Mouse (Mus musculus) bone marrow, adult 2 months (tissue): ENCODE results near the gene Dppa5a. TPM values are rescaled to one million over a fixed set of nuclear protein-coding genes. Genes with fewer than 3 reads are reported as not detected.
"Not testable (repeated sequence)": the region's sequence is repeated elsewhere in the genome, so short reads cannot be mapped to it uniquely, and the experiment has no call there.

Experiments
- H3K27ac ChIP-seq: fragments of 200-500 bp; 2 replicates; pipeline ENCODE4 v1.5.1; 2012; ENCODE audit warnings: low read depth, mild to moderate bottlenecking, control low read depth, inconsistent platforms, low read length; ENCODE audit not compliant: control insufficient read depth, poor library complexity, insufficient read depth
- H3K4me1 ChIP-seq: fragments of 200-500 bp; 2 replicates; pipeline ENCODE4 v1.6.1; 2011; ENCODE audit warnings: low read length; ENCODE audit not compliant: control insufficient read depth, insufficient read depth
- H3K4me3 ChIP-seq: fragments of 200-500 bp; replicated peaks from 2 replicates; pipeline ENCODE3; 2011; ENCODE audit warnings: mild to moderate bottlenecking, low read depth, low read length, control low read depth; ENCODE audit not compliant: control insufficient read depth
- CTCF ChIP-seq: fragments of 200-500 bp; IDR thresholded peaks from 2 replicates; pipeline ENCODE4 v1.5.1; 2011; ENCODE audit warnings: low read length, control low read depth; ENCODE audit not compliant: control insufficient read depth, insufficient read depth
- POLR2A ChIP-seq: fragments of 200-500 bp; IDR thresholded peaks from 2 replicates; pipeline ENCODE4 v1.6.1; 2011; ENCODE audit warnings: low read depth, mild to moderate bottlenecking, control low read depth, low read length, borderline replicate concordance; ENCODE audit not compliant: control insufficient read depth
- WGBS: fragments of 180-500 bp; shearing (Covaris S2); methylation state at CpG from one replicate; pipeline ENCODE4 v1.1.7; 2018; 5-methylcytosine and 5-hydroxymethylcytosine counted together
- polyA plus RNA-seq: library from polyadenylated mRNA; stranded (reverse); fragments of >200 nt; gene quantifications from 2 replicates; pipeline ENCODE4 v1.2.4, GENCODE M21; 2011; ENCODE audit warnings: low replicate concordance; ENCODE audit not compliant: missing spikeins, insufficient read depth, insufficient read length

The Dppa5a gene
- polyA plus RNA-seq, 1 experiment: 921 TPM

DNA sequence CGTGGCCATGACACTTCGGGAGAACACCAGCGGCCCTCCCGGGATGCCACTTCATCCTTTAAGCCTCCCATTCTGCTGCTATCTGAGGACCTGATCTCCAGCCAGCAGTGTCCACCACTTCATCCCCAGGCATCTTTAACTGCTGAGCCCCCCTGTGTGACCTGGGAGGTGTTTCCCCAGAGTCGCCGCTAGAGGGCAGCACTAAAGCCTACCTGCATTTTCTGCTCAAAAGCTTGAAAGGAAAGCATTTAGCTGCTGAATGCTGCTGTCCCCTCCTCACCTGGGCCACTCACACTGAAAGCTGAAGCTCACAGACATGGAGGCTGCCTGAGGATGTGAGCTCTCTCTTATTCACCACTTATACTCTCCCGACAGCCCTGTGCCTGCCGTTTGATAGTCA lies 27.7 kb downstream of the Dppa5a start:
- not testable (repeated sequence) for H3K4me3 ChIP-seq, H3K4me1 ChIP-seq, H3K27ac ChIP-seq
- WGBS: 20% methylated on average over 8 of the region's 8 CpGs
- TF ChIP-seq CTCF: peak; percentile 61

DNA sequence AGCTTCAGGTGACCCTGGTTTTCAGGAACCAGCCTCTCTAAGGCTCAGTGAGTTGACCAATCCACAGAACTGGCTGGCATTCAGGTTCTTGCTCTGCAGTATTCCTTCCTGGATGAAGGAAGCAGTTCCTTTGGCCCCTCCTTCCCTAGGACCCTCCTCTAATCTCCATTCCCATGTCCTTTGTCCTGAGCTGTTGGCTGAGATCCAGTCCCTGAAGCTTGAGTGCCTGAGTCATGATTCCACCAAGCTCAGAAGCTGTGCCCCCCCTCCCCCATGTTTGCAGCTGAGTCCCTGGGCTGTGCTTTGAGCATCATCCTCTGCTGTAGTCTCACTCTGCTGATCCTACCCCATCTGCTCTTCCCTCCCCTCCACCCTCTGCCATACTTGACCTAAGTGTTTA lies 30.9 kb downstream of the Dppa5a start:
- H3K4me3 ChIP-seq, H3K27ac ChIP-seq, H3K4me1 ChIP-seq: not testable (repeated sequence)

DNA sequence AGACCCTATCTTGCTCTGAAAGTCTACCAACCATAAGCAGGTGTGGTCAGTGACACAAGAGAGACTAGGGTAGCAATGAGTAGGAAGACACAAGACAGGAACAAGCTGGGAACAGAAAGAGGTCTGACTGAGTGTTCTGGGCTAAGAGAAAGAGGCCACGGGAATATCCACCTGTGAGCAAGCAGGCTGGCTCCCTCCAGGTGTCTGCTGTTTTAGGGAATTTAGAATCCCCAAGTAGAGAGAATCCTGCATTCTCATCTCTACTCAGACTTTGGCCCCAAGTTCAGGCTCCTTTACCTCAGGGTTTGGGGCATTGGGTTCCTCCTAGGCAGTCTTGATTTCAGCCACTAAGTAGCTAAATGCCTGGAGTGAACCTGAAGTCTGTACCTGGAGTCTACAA lies 40.7 kb downstream of the Dppa5a start, which contains the start of gene Omt2b:
Gene Omt2b (plus strand): TSS at position 301 of the 400 bp plus-strand sequence.
- WGBS: 67% methylated on average over 1 of the region's 1 CpGs
- H3K27ac ChIP-seq, H3K4me1 ChIP-seq, H3K4me3 ChIP-seq: not testable (repeated sequence)

DNA sequence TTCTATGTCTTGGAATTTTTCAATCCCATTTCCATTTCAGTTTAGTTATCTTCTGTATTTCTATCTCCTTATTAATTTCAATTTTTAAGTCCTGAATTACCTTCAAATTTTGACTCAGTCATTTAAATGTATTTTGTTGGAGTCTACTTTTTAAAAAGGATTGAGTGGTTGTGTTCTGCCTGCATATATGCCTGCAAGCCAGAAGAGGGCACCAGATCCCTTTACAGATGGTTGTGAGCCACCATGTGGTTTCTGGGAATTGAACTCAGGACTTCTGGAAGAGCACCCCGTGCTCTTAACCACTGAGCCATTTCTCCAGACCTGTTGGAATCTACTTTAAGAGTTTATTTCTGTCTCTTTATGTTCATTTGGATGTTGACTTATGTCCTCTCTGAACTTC lies 48.5 kb downstream of the Dppa5a start:
- WGBS: 0% methylated on average over 1 of the region's 1 CpGs
- no peak for TF ChIP-seq CTCF
- no peak for TF ChIP-seq POLR2A
- no peaks in the 10 kb centered on the region for H3K4me1 ChIP-seq
- no peak overlapping the region for H3K27ac ChIP-seq
- no peak overlapping the region for H3K4me3 ChIP-seq

Other genes with a start within 250 kb of the Dppa5a start
- gene Gsta4, start 185.4 kb downstream of the Dppa5a start, polyA plus RNA-seq: 4.7 and 60.9 TPM in 2 replicates
- not detected in 2 replicates for gene Gsta1, start 137.5 kb downstream of the Dppa5a start, polyA plus RNA-seq
- gene Gm3776, start 111.0 kb downstream of the Dppa5a start, polyA plus RNA-seq: not detected in 2 replicates
- gene Gm10639, start 78.3 kb downstream of the Dppa5a start, polyA plus RNA-seq: not detected in 2 replicates
- gene Omt2a, start 53.4 kb downstream of the Dppa5a start, polyA plus RNA-seq: not detected in 2 replicates
- gene Omt2b, start 40.6 kb downstream of the Dppa5a start, polyA plus RNA-seq: not detected in 2 replicates
- 4.3 TPM in 1 of 2 replicates, not detected in the other for gene Gsta2, start 12.4 kb downstream of the Dppa5a start, polyA plus RNA-seq
- 6.3 TPM in 1 of 2 replicates, not detected in the other for gene Ooep, start 10.5 kb upstream of the Dppa5a start, polyA plus RNA-seq
- gene Ddx43, start 27.6 kb upstream of the Dppa5a start, polyA plus RNA-seq: not detected in 2 replicates
- gene Cgas, start 75.1 kb upstream of the Dppa5a start, polyA plus RNA-seq: 3.1 and 4.7 TPM in 2 replicates
- 10.2 and 24.4 TPM in 2 replicates for gene Mto1, start 80.0 kb upstream of the Dppa5a start, polyA plus RNA-seq
- gene Gm17324, start 80.6 kb upstream of the Dppa5a start, polyA plus RNA-seq: not detected in 2 replicates
- 2,479 and 3,710 TPM in 2 replicates for gene Eef1a1, start 121.0 kb upstream of the Dppa5a start, polyA plus RNA-seq
- 0.83 and 2.3 TPM in 2 replicates for gene Slc17a5, start 219.9 kb upstream of the Dppa5a start, polyA plus RNA-seq
- gene Cd109, start 247.4 kb upstream of the Dppa5a start, polyA plus RNA-seq: 0.85 TPM in 1 of 2 replicates, not detected in the other